Comparison of ENCODE assay signal across 8 mouse cellular contexts in the genomic region with DNA sequence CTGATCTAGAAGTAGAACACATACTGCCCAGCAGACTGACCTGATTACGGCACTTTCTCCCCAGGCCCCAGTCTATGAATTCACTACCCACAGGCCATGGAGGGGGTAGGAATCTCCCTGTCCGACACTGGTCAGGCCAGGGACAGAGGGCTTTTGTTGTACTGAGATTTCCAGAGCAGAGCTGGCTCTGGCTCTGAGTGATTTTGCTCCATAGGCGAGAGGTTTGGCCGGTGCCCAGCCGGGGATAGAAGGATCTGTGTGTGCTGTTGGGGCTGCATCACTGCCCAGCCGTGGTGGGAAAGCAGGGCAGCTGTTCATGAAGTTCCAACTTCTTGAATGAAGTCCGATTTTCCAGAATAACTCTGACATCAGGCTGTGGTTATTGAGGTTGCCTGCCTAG. TPM values are rescaled to one million over a fixed set of nuclear protein-coding genes. Genes with fewer than 3 reads are reported as not detected.
DNase-seq lines count a peak whose midpoint lies in the region; ATAC-seq and TF ChIP-seq lines count a peak whose summit lies in the region.

No protein-coding gene starts in this region.

- peak overlapping the region; percentile 51 for H3K27ac ChIP-seq in forebrain, postnatal 0 days (ENCODE audit: low read depth, low read length)
- H3K27ac ChIP-seq in hindbrain, embryonic 15.5 days (replicated peaks), result peak overlapping the region; percentile 81
- H3K27ac ChIP-seq in limb, embryonic 15.5 days, result peak overlapping the region; percentile 84

- no peak overlapping the region for H3K4me3 ChIP-seq in forebrain, postnatal 0 days (ENCODE audit: low read depth, low read length)
- H3K4me3 ChIP-seq in hindbrain, embryonic 15.5 days, result no peak overlapping the region
- no peak overlapping the region for H3K4me3 ChIP-seq in limb, embryonic 15.5 days

- peak; percentile 92 for ATAC-seq in forebrain, postnatal 0 days
- ATAC-seq in hindbrain, embryonic 15.5 days (ENCODE audit: low FRiP score, low read depth), result peak; percentile 94
- ATAC-seq in limb, embryonic 15.5 days (ENCODE audit: insufficient number of reproducible peaks, low FRiP score, low TSS enrichment, low read depth), result peak; percentile 85
- no peak for ATAC-seq in CD4-positive, CD25-positive, alpha-beta regulatory T cell, adult 4 months

- WGBS in forebrain, postnatal 0 days, result 26% methylated on average over 7 of the region's 7 CpGs
- WGBS in hindbrain, embryonic 15.5 days, result 51% methylated on average over 7 of the region's 7 CpGs
- 41% methylated on average over 7 of the region's 7 CpGs for WGBS in limb, embryonic 15.5 days

- no peaks in the 10 kb centered on the region for H3K36me3 ChIP-seq in forebrain, postnatal 0 days (ENCODE audit: insufficient read depth)
- H3K36me3 ChIP-seq in hindbrain, embryonic 15.5 days, result no peaks in the 10 kb centered on the region
- no peaks in the 10 kb centered on the region for H3K36me3 ChIP-seq in limb, embryonic 15.5 days

- H3K4me1 ChIP-seq in forebrain, postnatal 0 days (ENCODE audit: insufficient read depth), result no peaks in the 10 kb centered on the region
- H3K4me1 ChIP-seq in hindbrain, embryonic 15.5 days (replicated peaks), result 0 out of 2 replicates have a peak, but pooled peaks cover 5% of the 10 kb centered on the region
- H3K4me1 ChIP-seq in limb, embryonic 15.5 days, result peaks cover 16% of the 10 kb centered on the region

- no peak overlapping the region for H3K4me2 ChIP-seq in forebrain, postnatal 0 days (ENCODE audit: low read depth)
- no peak overlapping the region for H3K4me2 ChIP-seq in hindbrain, embryonic 15.5 days
- H3K4me2 ChIP-seq in limb, embryonic 15.5 days, result no peak overlapping the region

- no peak overlapping the region for H3K9ac ChIP-seq in forebrain, postnatal 0 days
- H3K9ac ChIP-seq in hindbrain, embryonic 15.5 days, result no peak overlapping the region
- H3K9ac ChIP-seq in limb, embryonic 15.5 days, result no peak overlapping the region

- DNase-seq in kidney, postnatal 4 days, result peak; percentile 18 to 46
- DNase-seq in kidney, adult 18-20 months, result no peak
- DNase-seq in forebrain, postnatal 0 days, result peak; percentile 78
- peak; percentile 47 for DNase-seq in right cerebral cortex, adult 18-20 months
- DNase-seq in thymus, postnatal 10 days (ENCODE audit: low spot score in 2 of 2), result no peak

- H3K27me3 ChIP-seq in forebrain, postnatal 0 days (ENCODE audit: insufficient read depth, low read length), result no peaks in the 10 kb centered on the region
- no peaks in the 10 kb centered on the region for H3K27me3 ChIP-seq in hindbrain, embryonic 15.5 days
- no peaks in the 10 kb centered on the region for H3K27me3 ChIP-seq in limb, embryonic 15.5 days

- H3K9me3 ChIP-seq in forebrain, postnatal 0 days (ENCODE audit: low read length), result no peaks in the 10 kb centered on the region
- no peaks in the 10 kb centered on the region for H3K9me3 ChIP-seq in hindbrain, embryonic 15.5 days
- no peaks in the 10 kb centered on the region for H3K9me3 ChIP-seq in limb, embryonic 15.5 days

- no peak for TF ChIP-seq CTCF in forebrain, postnatal 0 days (IDR thresholded peaks at IDR 0.05; ENCODE audit: low read depth)

RNA-seq across cellular contexts. Expression of gene Lpcat1, which starts 20.1 kb away (rescaled TPM):
- total RNA-seq in forebrain, postnatal 0 days (2014; rRNA removed), result 136 and 144 TPM in 2 replicates
- 76.5 and 87.2 TPM in 2 replicates for polyA plus RNA-seq in forebrain, postnatal 0 days (2015; fragmentation: Nextera tagmentation; extraction: Ambion mirVana)
- 68.1 and 74.3 TPM in 2 replicates for polyA plus RNA-seq in hindbrain, embryonic 15.5 days (2015; fragmentation: Nextera tagmentation; extraction: Ambion mirVana)
- 29.2 and 33.2 TPM in 2 replicates for polyA plus RNA-seq in limb, embryonic 15.5 days (2015; fragmentation: Nextera tagmentation; extraction: Ambion mirVana)
- polyA plus RNA-seq in CD4-positive, CD25-positive, alpha-beta regulatory T cell, adult 4 months (2017; shearing (Covaris generic)), result 10 to 100 TPM; 29.0 to 34.0 TPM

Comparison
In these comparisons a context has a peak if more than half of its experiments do, and no peak if none do; other contexts are left out.
1. DNase-seq: peak in kidney, postnatal 4 days (2 of 2), forebrain, postnatal 0 days (single experiment) and right cerebral cortex, adult 18-20 months (single experiment); none in kidney, adult 18-20 months (single experiment) and thymus, postnatal 10 days (0 of 2).
2. Peak in every context shown above with its lines, with median percentiles within 50 percentile points of each other: H3K27ac ChIP-seq.